ENCODE assay signal across 8 mouse cellular contexts in the genomic region with DNA sequence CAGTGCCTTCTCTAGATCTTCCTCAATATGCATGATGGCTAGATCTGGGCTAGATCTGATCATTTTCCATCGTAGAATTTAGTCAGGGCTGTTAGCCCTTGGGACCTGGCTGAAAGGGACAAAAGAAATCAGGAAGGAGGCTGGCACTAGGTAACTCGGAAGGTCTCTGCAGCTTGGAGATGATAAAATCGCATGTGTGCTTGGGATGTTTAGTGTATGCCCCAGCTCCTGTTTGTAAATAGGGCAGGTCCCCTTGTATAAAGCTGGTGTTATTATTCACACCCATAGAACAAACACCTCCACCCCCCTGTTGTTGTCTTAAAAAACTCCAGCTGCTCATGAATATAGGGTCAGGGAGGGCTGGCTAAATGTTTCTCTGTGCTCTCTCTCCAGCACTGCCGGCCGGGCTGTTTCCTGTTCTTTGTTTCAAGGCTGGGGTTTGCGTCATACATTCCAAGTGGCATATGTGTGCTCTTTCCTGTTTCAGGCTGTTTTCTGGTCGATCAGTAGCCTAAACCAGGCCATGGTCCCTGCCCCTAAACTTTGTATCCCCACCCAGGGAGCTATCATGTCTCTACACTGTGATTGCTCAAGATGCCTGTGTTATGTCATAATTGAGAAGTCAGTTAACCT. TPM values are rescaled to one million over a fixed set of nuclear protein-coding genes. Genes with fewer than 3 reads are reported as not detected.
DNase-seq lines count a peak whose midpoint lies in the region; ATAC-seq and TF ChIP-seq lines count a peak whose summit lies in the region.

No protein-coding gene starts in this region.

- TF ChIP-seq CTCF in G1E (IDR thresholded peaks at IDR 0.05; ENCODE audit: low read depth, low read length), result no peak

- H3K4me2 ChIP-seq in heart, embryonic 14.5 days (ENCODE audit: low read length), result peak overlapping the region; percentile 85
- H3K4me2 ChIP-seq in kidney, embryonic 16.5 days (replicated peaks; ENCODE audit: low read depth, low read length), result peak overlapping the region; percentile 58

- H3K36me3 ChIP-seq in G1E (replicated peaks), result peaks cover 31% of the 10 kb centered on the region
- 0 out of 2 replicates have a peak, but pooled peaks cover 16% of the 10 kb centered on the region for H3K36me3 ChIP-seq in heart, embryonic 14.5 days (ENCODE audit: control insufficient read depth, insufficient read depth, low read length)
- peaks cover 3% of the 10 kb centered on the region for H3K36me3 ChIP-seq in kidney, embryonic 16.5 days (ENCODE audit: insufficient read depth, low read length)

- ATAC-seq in G1E (ENCODE audit: extremely low read depth, insufficient number of reproducible peaks, low FRiP score, poor library complexity, severe bottlenecking), result no peak
- no peak for ATAC-seq in heart, embryonic 14.5 days (ENCODE audit: insufficient number of reproducible peaks, insufficient read depth, low FRiP score, low read depth)
- ATAC-seq in kidney, embryonic 16.5 days (ENCODE audit: low FRiP score, low TSS enrichment), result no peak

- peaks cover 80% of the 10 kb centered on the region for H3K4me1 ChIP-seq in G1E (ENCODE audit: insufficient read depth, low read depth, low read length)
- peaks cover 31 to 54% of the 10 kb centered on the region in 2 experiments for H3K4me1 ChIP-seq in heart, embryonic 14.5 days (ENCODE audit: control insufficient read depth in 2 of 2, insufficient read depth in 2 of 2, low read length in 2 of 2)
- H3K4me1 ChIP-seq in kidney, embryonic 16.5 days (ENCODE audit: insufficient read depth, low read length), result peaks cover 61% of the 10 kb centered on the region

- peak overlapping the region; percentile 94 to 98 for H3K27ac ChIP-seq in heart, embryonic 14.5 days (replicated peaks in 1 of 2; ENCODE audit: control insufficient read depth in 1 of 2, insufficient read depth in 1 of 2, low read depth in 2 of 2, low read length in 2 of 2)
- H3K27ac ChIP-seq in kidney, embryonic 16.5 days (ENCODE audit: low read length), result peak overlapping the region; percentile 96

- H3K4me3 ChIP-seq in G1E (ENCODE audit: low read depth, low read length), result peak overlapping the region; percentile 88; the same call in 1 of the 2 replicates
- H3K4me3 ChIP-seq in heart, embryonic 14.5 days (ENCODE audit: control insufficient read depth in 1 of 2, insufficient read depth in 1 of 2, low read depth in 1 of 2, low read length in 2 of 2), result peak overlapping the region; percentile 38 to 86
- H3K4me3 ChIP-seq in kidney, embryonic 16.5 days (ENCODE audit: low read length), result peak overlapping the region; percentile 58

- H3K27me3 ChIP-seq in G1E (ENCODE audit: insufficient read depth, low read length), result no peaks in the 10 kb centered on the region
- H3K27me3 ChIP-seq in heart, embryonic 14.5 days (ENCODE audit: control insufficient read depth, insufficient read depth, low read length), result no peaks in the 10 kb centered on the region
- no peaks in the 10 kb centered on the region for H3K27me3 ChIP-seq in kidney, embryonic 16.5 days (ENCODE audit: insufficient read depth, low read length)

- DNase-seq in 3134 (ENCODE audit: extremely low read depth, insufficient read length, low spot score) (peak; percentile 48), G1E (ENCODE audit: low spot score) (peak; percentile 26)
- DNase-seq in embryo, embryonic 9.5 days (ENCODE audit: extremely low spot score), result peak; percentile 84
- DNase-seq in lung, postnatal 36 days, result peak; percentile 94
- peak; percentile 49 to 61 for DNase-seq in spleen, postnatal 10 days (ENCODE audit: low spot score in 2 of 2)
- no peak for DNase-seq in right cerebral cortex, postnatal 36 days (ENCODE audit: low spot score in 2 of 2)

- no peaks in the 10 kb centered on the region for H3K9me3 ChIP-seq in G1E (replicated peaks)
- H3K9me3 ChIP-seq in heart, embryonic 14.5 days (ENCODE audit: control insufficient read depth, low read length), result no peaks in the 10 kb centered on the region
- no peaks in the 10 kb centered on the region for H3K9me3 ChIP-seq in kidney, embryonic 16.5 days (ENCODE audit: low read length)

- WGBS in heart, embryonic 14.5 days, result 2% methylated on average over 7 of the region's 7 CpGs
- 0% methylated on average over 7 of the region's 7 CpGs for WGBS in kidney, embryonic 16.5 days

- H3K9ac ChIP-seq in heart, embryonic 14.5 days (ENCODE audit: low read length), result peak overlapping the region; percentile 96
- H3K9ac ChIP-seq in kidney, embryonic 16.5 days (replicated peaks; ENCODE audit: low read length), result peak overlapping the region; percentile 64

RNA-seq across cellular contexts. Expression of gene Klf3, which starts 2.8 kb away (rescaled TPM):
- total RNA-seq in G1E (2014; fragmentation: Nextera tagmentation) (92.6 and 147 TPM in 2 replicates), G1E (2017) (20.1 and 21.1 TPM in 2 replicates)
- polyA plus RNA-seq in G1E (2012), result 170 and 238 TPM in 2 replicates
- 51.9 and 52.1 TPM in 2 replicates for polyA plus RNA-seq in heart, embryonic 14.5 days (2014; fragmentation: Nextera tagmentation; extraction: Ambion mirVana)
- polyA plus RNA-seq in kidney, embryonic 16.5 days (2015; fragmentation: Nextera tagmentation; extraction: Ambion mirVana), result 49.7 and 66.4 TPM in 2 replicates

Comparison
In these comparisons a context has a peak if more than half of its experiments do, and no peak if none do; other contexts are left out.
1. DNase-seq: peak in 3134 (single experiment), G1E (single experiment), embryo, embryonic 9.5 days (single experiment), lung, postnatal 36 days (single experiment) and spleen, postnatal 10 days (2 of 2); none in right cerebral cortex, postnatal 36 days (0 of 2).
2. Peak in every context shown above with its lines, with median percentiles within 50 percentile points of each other: H3K4me3 ChIP-seq.